ENCODE assay signal across 12 mouse cellular contexts in the genomic region with DNA sequence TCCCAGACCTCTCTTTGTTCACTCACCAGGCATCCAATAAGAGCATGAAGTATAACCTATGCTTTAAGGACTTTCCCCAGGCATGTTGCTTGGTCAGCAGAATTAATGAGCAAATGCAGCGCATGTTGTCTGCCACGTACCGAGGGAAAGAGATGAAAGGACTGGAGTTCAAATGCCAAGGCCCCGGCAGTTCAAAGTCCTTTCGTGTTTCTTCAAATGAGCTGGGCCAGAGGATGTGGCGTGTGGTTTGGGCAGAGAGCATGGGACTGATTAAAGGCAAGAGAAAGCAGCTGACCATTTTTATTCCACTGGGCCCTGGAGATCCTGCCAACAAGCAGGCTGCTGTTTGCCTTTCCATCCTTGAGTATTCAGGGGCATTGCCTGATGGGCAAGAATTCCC.
DNase-seq lines count a peak whose midpoint lies in the region; ATAC-seq and TF ChIP-seq lines count a peak whose summit lies in the region.
"Had no signal": no experiment of that assay in that cellular context is flagged by ENCODE, and none has a peak within 500 bp of the region (broad histone marks: within the 10 kb centered on the region; RNA-seq: fewer than 3 reads in every experiment).

No protein-coding gene starts in this region.

- no peak for TF ChIP-seq CTCF in midbrain, postnatal 0 days (IDR thresholded peaks at IDR 0.05)

- ATAC-seq in midbrain, embryonic 12.5 days (ENCODE audit: low FRiP score, low read depth): peak; percentile 27; the same call in 1 of the 2 replicates
- ATAC-seq in midbrain, postnatal 0 days (ENCODE audit: low FRiP score): no peak
- ATAC-seq in kidney, embryonic 15.5 days (replicated peaks; ENCODE audit: low FRiP score): no peak
- ATAC-seq in midbrain, embryonic 16.5 days: 0 out of 2 replicates have a peak, but pooled peaks have one; percentile 33
- ATAC-seq in intestine, embryonic 16.5 days: no peak
- ATAC-seq: activated CD4-positive, CD25-positive, alpha-beta regulatory T cell, adult 4 months had no signal

- 0 out of 2 replicates have a peak, but pooled peaks cover 4% of the 10 kb centered on the region for H3K27me3 ChIP-seq in midbrain, embryonic 12.5 days
- H3K27me3 ChIP-seq in midbrain, postnatal 0 days (ENCODE audit: insufficient read depth, low read length): no peaks in the 10 kb centered on the region
- no peaks in the 10 kb centered on the region for H3K27me3 ChIP-seq in kidney, embryonic 15.5 days
- no peaks in the 10 kb centered on the region for H3K27me3 ChIP-seq in midbrain, embryonic 16.5 days (ENCODE audit: control insufficient read depth, insufficient read depth, low read depth, low read length)
- no peaks in the 10 kb centered on the region for H3K27me3 ChIP-seq in intestine, embryonic 16.5 days (replicated peaks; ENCODE audit: control insufficient read depth, insufficient read depth, low read length)
- H3K27me3 ChIP-seq: heart, embryonic 13.5 days had no signal

- WGBS in midbrain, embryonic 12.5 days: 44% methylated on average over 6 of the region's 6 CpGs
- WGBS in midbrain, postnatal 0 days: 35% methylated on average over 6 of the region's 6 CpGs
- 39% methylated on average over 6 of the region's 6 CpGs for WGBS in kidney, embryonic 15.5 days
- 31% methylated on average over 6 of the region's 6 CpGs for WGBS in midbrain, embryonic 16.5 days
- 60% methylated on average over 6 of the region's 6 CpGs for WGBS in intestine, embryonic 16.5 days

- H3K4me2 ChIP-seq in midbrain, embryonic 12.5 days (replicated peaks): no peak overlapping the region
- no peak overlapping the region for H3K4me2 ChIP-seq in midbrain, postnatal 0 days (ENCODE audit: low read depth, low read length, poor library complexity, severe bottlenecking)
- no peak overlapping the region for H3K4me2 ChIP-seq in kidney, embryonic 15.5 days
- H3K4me2 ChIP-seq in midbrain, embryonic 16.5 days (ENCODE audit: low read length): no peak overlapping the region
- H3K4me2 ChIP-seq in intestine, embryonic 16.5 days (ENCODE audit: low read depth, low read length): no peak overlapping the region
- H3K4me2 ChIP-seq: heart, embryonic 13.5 days had no signal

- H3K9me3 ChIP-seq in midbrain, embryonic 12.5 days: no peaks in the 10 kb centered on the region
- H3K9me3 ChIP-seq in midbrain, postnatal 0 days (ENCODE audit: low read length): no peaks in the 10 kb centered on the region
- no peaks in the 10 kb centered on the region for H3K9me3 ChIP-seq in kidney, embryonic 15.5 days (replicated peaks)
- no peaks in the 10 kb centered on the region for H3K9me3 ChIP-seq in midbrain, embryonic 16.5 days (replicated peaks; ENCODE audit: control insufficient read depth, low read length, poor library complexity, severe bottlenecking)
- no peaks in the 10 kb centered on the region for H3K9me3 ChIP-seq in intestine, embryonic 16.5 days (ENCODE audit: control insufficient read depth, low read length)
- H3K9me3 ChIP-seq: heart, embryonic 13.5 days had no signal

- no peak for DNase-seq in midbrain, postnatal 0 days (ENCODE audit: low spot score)
- peak; percentile 43 for DNase-seq in embryo, embryonic 11 days
- DNase-seq in ovary, postnatal 36 days (ENCODE audit: low spot score): no peak
- DNase-seq: cerebellum, adult 2 months; thymus, postnatal 4 days had no signal

- H3K36me3 ChIP-seq in midbrain, embryonic 12.5 days: no peaks in the 10 kb centered on the region
- no peaks in the 10 kb centered on the region for H3K36me3 ChIP-seq in midbrain, postnatal 0 days (ENCODE audit: insufficient read depth, low read length)
- H3K36me3 ChIP-seq in kidney, embryonic 15.5 days: no peaks in the 10 kb centered on the region
- no peaks in the 10 kb centered on the region; the same call in 1 of the 2 replicates for H3K36me3 ChIP-seq in midbrain, embryonic 16.5 days (ENCODE audit: control insufficient read depth, insufficient read depth, low read length)
- H3K36me3 ChIP-seq in intestine, embryonic 16.5 days (ENCODE audit: control insufficient read depth, insufficient read depth, low read length): no peaks in the 10 kb centered on the region
- H3K36me3 ChIP-seq: heart, embryonic 13.5 days had no signal

- no peak overlapping the region for H3K9ac ChIP-seq in midbrain, embryonic 12.5 days (replicated peaks)
- no peak overlapping the region for H3K9ac ChIP-seq in midbrain, postnatal 0 days (replicated peaks; ENCODE audit: low read length, poor library complexity, severe bottlenecking)
- no peak overlapping the region for H3K9ac ChIP-seq in kidney, embryonic 15.5 days
- H3K9ac ChIP-seq in midbrain, embryonic 16.5 days (ENCODE audit: low read depth, low read length): no peak overlapping the region
- no peak overlapping the region for H3K9ac ChIP-seq in intestine, embryonic 16.5 days (ENCODE audit: low read depth, low read length)
- H3K9ac ChIP-seq: heart, embryonic 13.5 days had no signal

- H3K4me1 ChIP-seq in midbrain, embryonic 12.5 days: peaks cover 12% of the 10 kb centered on the region
- H3K4me1 ChIP-seq in midbrain, postnatal 0 days (ENCODE audit: insufficient read depth, low read length): no peaks in the 10 kb centered on the region; the same call in 1 of the 2 replicates
- H3K4me1 ChIP-seq in kidney, embryonic 15.5 days: peaks cover 6% of the 10 kb centered on the region; the same call in 1 of the 2 replicates
- peaks cover 5% of the 10 kb centered on the region for H3K4me1 ChIP-seq in midbrain, embryonic 16.5 days (ENCODE audit: control insufficient read depth, insufficient read depth, low read length)
- H3K4me1 ChIP-seq in intestine, embryonic 16.5 days (ENCODE audit: control insufficient read depth, insufficient read depth, low read length): no peaks in the 10 kb centered on the region

- peak overlapping the region; percentile 63 for H3K27ac ChIP-seq in midbrain, embryonic 12.5 days (replicated peaks)
- no peak overlapping the region for H3K27ac ChIP-seq in midbrain, postnatal 0 days (ENCODE audit: low read depth, low read length)
- H3K27ac ChIP-seq in kidney, embryonic 15.5 days: peak overlapping the region; percentile 7; the same call in 1 of the 2 replicates
- H3K27ac ChIP-seq in midbrain, embryonic 16.5 days (ENCODE audit: low read length): peak overlapping the region; percentile 19
- H3K27ac ChIP-seq in intestine, embryonic 16.5 days (ENCODE audit: low read length): no peak overlapping the region
- H3K27ac ChIP-seq: heart, embryonic 13.5 days; macrophage had no signal

- H3K4me3 ChIP-seq in midbrain, embryonic 12.5 days: no peak overlapping the region
- no peak overlapping the region for H3K4me3 ChIP-seq in midbrain, postnatal 0 days (ENCODE audit: low read depth, low read length)
- no peak overlapping the region for H3K4me3 ChIP-seq in kidney, embryonic 15.5 days (replicated peaks)
- no peak overlapping the region for H3K4me3 ChIP-seq in midbrain, embryonic 16.5 days (ENCODE audit: low read depth, low read length)
- H3K4me3 ChIP-seq in intestine, embryonic 16.5 days (ENCODE audit: low read length): no peak overlapping the region
- H3K4me3 ChIP-seq: heart, embryonic 13.5 days had no signal

Comparison
In these comparisons a context has a peak if more than half of its experiments do, and no peak if none do; other contexts are left out.
1. ATAC-seq: peak in midbrain, embryonic 12.5 days (single experiment) and midbrain, embryonic 16.5 days (single experiment); none in midbrain, postnatal 0 days (single experiment), kidney, embryonic 15.5 days (single experiment) and intestine, embryonic 16.5 days (single experiment).
2. H3K27ac ChIP-seq: peak in midbrain, embryonic 12.5 days (single experiment), kidney, embryonic 15.5 days (single experiment) and midbrain, embryonic 16.5 days (single experiment); none in midbrain, postnatal 0 days (single experiment) and intestine, embryonic 16.5 days (single experiment).